Mouse (Mus musculus) ES-E14 (cell line): ENCODE data around the gene Gm17606. TPM values are rescaled to one million over a fixed set of nuclear protein-coding genes. Genes with fewer than 3 reads are reported as not detected.

ENCODE experiments used
- DNase-seq: peaks from one replicate; pipeline ENCODE4 v3.0.0-alpha.2; 2013; ENCODE audit warnings: low read depth, low spot score
- H3K27ac ChIP-seq: 2 replicates; pipeline ENCODE4 v1.5.1; 2012; ENCODE audit warnings: low read depth, mild to moderate bottlenecking, low read length, moderate library complexity, mixed read lengths; ENCODE audit not compliant: poor library complexity, insufficient read depth, severe bottlenecking
- H3K36me3 ChIP-seq: 2 replicates; pipeline ENCODE4 v1.6.1; 2012; ENCODE audit warnings: mild to moderate bottlenecking, low read length, moderate library complexity, mixed read lengths; ENCODE audit not compliant: control insufficient read depth, poor library complexity, insufficient read depth, severe bottlenecking
- H3K4me1 ChIP-seq, 2 experiments: fragments of 150-350 bp in 1 of 2; sonication (generic) in 1 of 2; 2 replicates each; pipeline ENCODE4 v1.6.1; 2012; ENCODE audit warnings: low read length in 2 of 2, mild to moderate bottlenecking in 1 of 2, mixed read lengths in 1 of 2; ENCODE audit not compliant: control insufficient read depth in 2 of 2, insufficient read depth in 2 of 2, poor library complexity in 1 of 2
- H3K4me3 ChIP-seq, 2 experiments: fragments of 150-350 bp in 1 of 2; sonication (generic) in 1 of 2; 2 replicates each; pipeline ENCODE4 v1.5.1; 2012; ENCODE audit warnings: low read length in 2 of 2, low read depth in 1 of 2, mild to moderate bottlenecking in 1 of 2, mixed read lengths in 1 of 2; ENCODE audit not compliant: insufficient read depth in 1 of 2, poor library complexity in 1 of 2, severe bottlenecking in 1 of 2
- H3K9ac ChIP-seq: 2 replicates; pipeline ENCODE4 v1.6.1; 2012; ENCODE audit warnings: low read depth, mild to moderate bottlenecking, low read length, mixed read lengths; ENCODE audit not compliant: poor library complexity, insufficient read depth, severe bottlenecking
- H3K9me3 ChIP-seq: fragments of 150-350 bp; sonication (generic); 2 replicates; pipeline ENCODE4 v1.6.1; 2012; ENCODE audit warnings: low read depth, mild to moderate bottlenecking, low read length; ENCODE audit not compliant: control insufficient read depth, insufficient read depth
- CHD2 ChIP-seq: IDR thresholded peaks from 2 replicates; pipeline ENCODE4 v1.6.1; 2014; ENCODE audit warnings: mild to moderate bottlenecking, low read depth, low read length, inconsistent platforms
- HCFC1 ChIP-seq: IDR thresholded peaks from 2 replicates; pipeline ENCODE4 v1.6.1; 2012; ENCODE audit warnings: low read length, inconsistent platforms, borderline replicate concordance; ENCODE audit not compliant: insufficient read depth
- MAFK ChIP-seq: IDR thresholded peaks from 2 replicates; pipeline ENCODE4 v1.6.1; 2014; ENCODE audit warnings: mild to moderate bottlenecking, low read depth, low read length, inconsistent platforms; ENCODE audit not compliant: insufficient read depth
- ZC3H11A ChIP-seq: IDR thresholded peaks from 2 replicates; pipeline ENCODE4 v1.6.1; 2012; ENCODE audit warnings: low read depth, mild to moderate bottlenecking, inconsistent platforms, low read length, borderline replicate concordance
- ZNF384 ChIP-seq: IDR thresholded peaks from 2 replicates; pipeline ENCODE4 v1.6.1; 2012; ENCODE audit warnings: low read depth, low read length, inconsistent platforms
- in situ Hi-C, 2 experiments: fragments of 600-800 bp; cut with MboI; formaldehyde crosslinking; loops; one replicate each; pipeline ENCODE4 v1.15.1; 2025; ENCODE audit warnings: low sequenced_read_pairs in 2 of 2, inconsistent platforms in 1 of 2; ENCODE audit not compliant: unreplicated experiment in 2 of 2
- total RNA-seq: library from RNA; depleted of rRNA; stranded (reverse); fragments of 300-350 nt; gene quantifications from 2 replicates; pipeline ENCODE4 v1.2.3, GENCODE M21; 2012; rRNA removed

The Gm17606 gene
- total RNA-seq, 1 experiment = not detected

DNA sequence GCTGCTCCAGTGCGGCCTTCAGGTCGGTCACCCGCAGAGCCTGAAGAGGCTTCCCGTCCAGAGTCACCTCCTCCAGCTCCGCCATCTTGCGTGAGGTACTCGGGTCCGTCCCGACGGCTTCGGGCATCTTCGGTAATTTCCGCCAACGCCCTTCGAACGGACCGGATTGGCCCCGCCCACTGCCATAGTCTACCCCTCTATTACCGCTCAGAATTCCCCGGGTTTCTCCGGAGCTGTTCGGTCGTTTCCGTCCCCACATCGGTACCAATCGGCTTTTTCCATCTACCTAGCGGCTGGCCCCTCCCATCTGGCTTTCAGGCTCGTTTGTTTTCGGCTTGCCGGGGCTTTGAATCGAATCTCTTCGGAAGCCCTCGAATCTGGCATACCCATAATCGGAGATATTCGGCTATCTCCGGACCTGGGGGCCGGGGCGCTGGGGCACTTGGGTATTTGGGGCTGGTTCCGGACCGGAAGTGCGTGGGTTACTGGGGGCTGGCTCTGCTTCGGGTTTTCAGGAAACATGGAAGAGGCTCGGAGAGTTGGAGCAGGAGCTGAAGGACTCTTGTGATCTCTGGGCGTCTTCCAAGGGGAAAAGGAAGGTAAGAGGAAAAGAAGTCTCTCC is 45.9 kb downstream of the Gm17606 start, which contains the start of gene Acin1:
Acin1 (minus strand) TSS at position 410 of the 622 bp plus-strand sequence.
- DNase-seq = peak; percentile 92
- peak within 1 kb of the TSS; percentile 96 to 98 for H3K4me3 ChIP-seq
- peak within 1 kb of the TSS; percentile 99 for H3K27ac ChIP-seq
- in situ Hi-C loops = no loop called here
- H3K9ac ChIP-seq = peak within 1 kb of the TSS; percentile 100
- peaks cover 18% of the 10 kb centered on the region for H3K36me3 ChIP-seq
- TF ChIP-seq ZC3H11A (no peak), ZNF384 (no peak), CHD2 (no peak), HCFC1 (no peak), MAFK (no peak)
- 0 out of 4 replicates have a peak, but pooled peaks cover 0 to 4% of the 10 kb centered on the region in 2 experiments for H3K4me1 ChIP-seq
- H3K9me3 ChIP-seq = no peaks in the 10 kb centered on the region

DNA sequence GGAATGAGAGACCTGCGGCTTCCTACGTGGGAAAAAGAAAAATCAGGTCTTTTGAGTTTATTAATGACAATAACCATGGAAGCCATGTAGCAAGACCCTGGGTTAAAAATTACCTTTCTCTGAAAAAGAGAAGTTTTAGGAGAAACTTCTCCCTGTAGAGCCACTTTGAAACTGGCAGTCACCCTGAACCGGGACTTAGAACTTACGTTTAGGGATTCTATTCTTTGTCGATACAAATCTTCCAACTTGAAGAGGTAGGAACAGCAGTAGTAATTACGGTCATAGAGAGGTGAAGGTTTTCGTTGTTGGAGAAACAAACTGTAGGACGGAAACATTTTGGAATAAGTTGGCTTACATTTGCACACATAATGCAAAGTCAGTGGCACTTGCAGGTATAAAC is 46.5 kb downstream of the Gm17606 start:
- TF ChIP-seq ZNF384 (no peak), CHD2 (no peak), HCFC1 (no peak), MAFK (no peak), ZC3H11A (no peak)
- Histone ChIP-seq H3K4me3 (peak overlapping the region; percentile 96 to 98), H3K9me3 (no peaks in the 10 kb centered on the region), H3K4me1 (0 out of 4 replicates have a peak, but pooled peaks cover 0 to 4% of the 10 kb centered on the region in 2 experiments), H3K9ac (peak overlapping the region; percentile 100), H3K36me3 (peaks cover 15% of the 10 kb centered on the region), H3K27ac (no peak overlapping the region; the same call in 1 of the 2 replicates)
- in situ Hi-C loops = no loop called here
- no peak for DNase-seq

DNA sequence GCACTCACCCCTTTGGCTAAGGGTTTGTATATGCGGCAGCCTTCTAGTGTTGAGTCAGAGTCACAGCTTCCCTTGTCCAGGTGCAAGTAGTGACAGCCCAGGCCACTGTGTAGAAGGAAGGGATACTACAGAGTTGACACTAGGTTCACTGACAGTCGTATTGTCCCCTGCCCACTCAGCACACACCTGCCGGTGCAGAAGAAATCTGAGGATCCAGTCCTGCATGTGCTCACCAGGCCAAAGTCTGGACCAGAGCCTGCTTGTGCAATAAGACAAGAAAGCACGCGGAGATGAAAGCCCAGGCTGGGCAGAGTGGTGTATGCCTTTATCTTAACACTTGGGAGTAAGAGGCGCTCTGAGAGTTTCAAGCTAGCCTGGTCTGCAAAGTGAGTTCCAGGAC is 54.3 kb downstream of the Gm17606 start:
- no peak for TF ChIP-seq CHD2
- no peak for TF ChIP-seq ZC3H11A
- no peak for TF ChIP-seq MAFK
- TF ChIP-seq ZNF384 = no peak
- TF ChIP-seq HCFC1 = no peak
- Histone ChIP-seq H3K4me1 (no peaks in the 10 kb centered on the region), H3K4me3 (no peak overlapping the region), H3K36me3 (peaks cover 11% of the 10 kb centered on the region), H3K9ac (no peak overlapping the region), H3K27ac (no peak overlapping the region), H3K9me3 (no peaks in the 10 kb centered on the region)
- in situ Hi-C loops = no loop called here
- DNase-seq = no peak

DNA sequence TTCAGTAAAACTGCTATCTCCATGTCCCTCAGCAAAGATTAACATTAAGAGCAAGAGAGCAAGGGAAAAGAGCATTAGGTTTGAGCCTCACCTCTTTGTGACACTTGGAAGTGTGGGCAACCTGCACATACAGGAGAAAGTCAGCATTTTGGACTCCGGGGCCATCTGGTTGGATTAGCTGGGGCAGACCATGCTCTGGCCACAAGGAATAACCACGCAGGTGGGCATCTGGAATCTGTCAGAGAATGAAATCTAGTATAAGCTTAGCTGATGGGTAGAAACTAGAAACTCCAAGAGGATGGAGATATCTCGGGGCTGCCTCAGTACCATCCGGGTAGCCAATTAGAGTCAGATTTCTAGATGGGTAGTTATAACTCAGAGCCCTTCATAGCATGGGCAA is 56.0 kb downstream of the Gm17606 start:
- H3K9me3 ChIP-seq = no peaks in the 10 kb centered on the region
- no peak overlapping the region for H3K27ac ChIP-seq
- no peak overlapping the region for H3K4me3 ChIP-seq
- no peaks in the 10 kb centered on the region for H3K4me1 ChIP-seq
- TF ChIP-seq MAFK (no peak), HCFC1 (no peak), CHD2 (no peak), ZNF384 (no peak), ZC3H11A (no peak)
- in situ Hi-C loops = no loop called here
- no peak overlapping the region for H3K9ac ChIP-seq
- DNase-seq = no peak
- H3K36me3 ChIP-seq = peaks cover 6% of the 10 kb centered on the region

Other genes with a start within 250 kb of the Gm17606 start
- 93.1 and 310 TPM in 2 replicates for gene Slc7a7, start 223.2 kb upstream of the Gm17606 start, total RNA-seq
- 137 and 272 TPM in 2 replicates for gene Mrpl52, start 214.0 kb upstream of the Gm17606 start, total RNA-seq
- gene Mmp14, start 209.3 kb upstream of the Gm17606 start, total RNA-seq = 29.8 and 67.3 TPM in 2 replicates
- 20.8 and 48.1 TPM in 2 replicates for gene Lrp10, start 176.8 kb upstream of the Gm17606 start, total RNA-seq
- gene Rem2, start 164.9 kb upstream of the Gm17606 start, total RNA-seq = 0.85 and 1.4 TPM in 2 replicates
- 71.4 and 96.2 TPM in 2 replicates for gene Prmt5, start 123.4 kb upstream of the Gm17606 start, total RNA-seq
- gene Haus4, start 86.3 kb upstream of the Gm17606 start, total RNA-seq = 24.5 and 40.3 TPM in 2 replicates
- gene Ajuba, start 63.4 kb upstream of the Gm17606 start, total RNA-seq = 65.1 and 94.1 TPM in 2 replicates
- 4.8 and 6.4 TPM in 2 replicates for gene 4931414P19Rik, start 35.0 kb upstream of the Gm17606 start, total RNA-seq
- gene Psmb5, start 22.9 kb upstream of the Gm17606 start, total RNA-seq = 202 and 317 TPM in 2 replicates
- gene Psmb11, start 19.5 kb upstream of the Gm17606 start, total RNA-seq = 0.11 TPM in 1 of 2 replicates, not detected in the other
- 3.2 and 6.3 TPM in 2 replicates for gene Cdh24, start 412 bp downstream of the Gm17606 start, total RNA-seq
- 26.7 and 34.3 TPM in 2 replicates for gene 1700123O20Rik, start 45.3 kb downstream of the Gm17606 start, total RNA-seq
- gene Acin1, start 46.0 kb downstream of the Gm17606 start, total RNA-seq = 121 and 196 TPM in 2 replicates
- 0.09 and 0.26 TPM in 2 replicates for gene Gm29776, start 57.9 kb downstream of the Gm17606 start, total RNA-seq
- 0.26 TPM in 1 of 2 replicates, not detected in the other for gene Cebpe, start 71.2 kb downstream of the Gm17606 start, total RNA-seq
- 0.36 and 0.48 TPM in 2 replicates for gene Slc7a8, start 141.0 kb downstream of the Gm17606 start, total RNA-seq
- 1.5 and 1.9 TPM in 2 replicates for gene Rnf212b, start 173.2 kb downstream of the Gm17606 start, total RNA-seq
- 2.5 and 3.9 TPM in 2 replicates for gene Homez, start 230.0 kb downstream of the Gm17606 start, total RNA-seq
- gene Ppp1r3e, start 236.6 kb downstream of the Gm17606 start, total RNA-seq = 0.62 and 0.74 TPM in 2 replicates
- 7.7 and 9.4 TPM in 2 replicates for gene Bcl2l2, start 242.4 kb downstream of the Gm17606 start, total RNA-seq
- gene Gm20521, start 242.5 kb downstream of the Gm17606 start, total RNA-seq = 0.71 and 0.79 TPM in 2 replicates